Mouse (Mus musculus): ENCODE data around the gene Dusp3.

- TF ChIP-seq CTCF (IDR thresholded peaks at IDR 0.05; ENCODE audit: control insufficient read depth, insufficient read depth, insufficient read length) (no peak), MYOG (IDR thresholded peaks at IDR 0.05; ENCODE audit: control insufficient read depth, extremely low read depth, insufficient read length) (no peak), CEBPB (IDR thresholded peaks at IDR 0.05; ENCODE audit: low read depth) (no peak), USF1 (IDR thresholded peaks at IDR 0.05; ENCODE audit: low read depth) (no peak), MYOD1 (IDR thresholded peaks at IDR 0.05; ENCODE audit: control insufficient read depth, insufficient read length, low read depth) (no peak), MAX (IDR thresholded peaks at IDR 0.05) (no peak)
Measured at GRCm38 (mm10) chr11:101986913-101987312, at the start of gene Dusp3.
